Mouse (Mus musculus) megakaryocyte-erythroid progenitor cell, adult 5 weeks (primary cell): ENCODE results near the gene Cd3e. TPM values are rescaled to one million over a fixed set of nuclear protein-coding genes. Genes with fewer than 3 reads are reported as not detected.

Experiments
- polyA plus RNA-seq: library from polyadenylated mRNA; stranded (reverse); fragments of >175 nt; gene quantifications from 2 replicates; pipeline ENCODE4 v1.2.3, GENCODE M21; 2012

Cd3e gene
- 0.33 and 0.57 TPM in 2 replicates for polyA plus RNA-seq

GRCm38 (mm10) chr9:45009180-45010078, at the start of gene Cd3e:
Cd3e (minus strand) TSS chr9:45009627.

GRCm38 (mm10) chr9:45055082-45055713, 45.8 kb upstream of the Cd3e start, which contains the start of gene Mpzl3:
Mpzl3 (plus strand) TSS chr9:45055186.

GRCm38 (mm10) chr9:45039499-45039898, 30.1 kb upstream of the Cd3e start, which contains the start of gene Mpzl2:
Mpzl2 (plus strand) TSS chr9:45039799.

GRCm38 (mm10) chr9:44981676-44982075, 27.8 kb downstream of the Cd3e start, which contains the start of gene Cd3d:
Cd3d (plus strand) TSS chr9:44981786.

GRCm38 (mm10) chr9:44980242-44980641, 29.2 kb downstream of the Cd3e start, which contains the start of gene Cd3g:
Cd3g (minus strand) TSS chr9:44980431.

GRCm38 (mm10) chr9:44965126-44965832, 44.1 kb downstream of the Cd3e start, which contains the start of gene Ube4a:
Ube4a (minus strand) TSS chr9:44965600.

Other genes with a start within 250 kb of the Cd3e start
- 13.3 and 16.4 TPM in 2 replicates for gene Arcn1, start 241.8 kb downstream of the Cd3e start, polyA plus RNA-seq
- gene Ift46, start 241.7 kb downstream of the Cd3e start, polyA plus RNA-seq, result 1.5 and 3.0 TPM in 2 replicates
- 0.48 and 0.99 TPM in 2 replicates for gene Tmem25, start 210.3 kb downstream of the Cd3e start, polyA plus RNA-seq
- gene Ttc36, start 206.6 kb downstream of the Cd3e start, polyA plus RNA-seq, result 0.53 and 0.61 TPM in 2 replicates
- 8.5 and 17.3 TPM in 2 replicates for gene Kmt2a, start 128.3 kb downstream of the Cd3e start, polyA plus RNA-seq
- 27.7 and 32.7 TPM in 2 replicates for gene Atp5l, start 88.9 kb downstream of the Cd3e start, polyA plus RNA-seq
- gene Ube4a, start 44.0 kb downstream of the Cd3e start, polyA plus RNA-seq, result 2.0 and 2.1 TPM in 2 replicates
- gene Cd3g, start 29.2 kb downstream of the Cd3e start, polyA plus RNA-seq, result 0.15 and 0.35 TPM in 2 replicates
- 0.04 TPM in 1 of 2 replicates, not detected in the other for gene Cd3d, start 27.8 kb downstream of the Cd3e start, polyA plus RNA-seq
- not detected in 2 replicates for gene Mpzl2, start 30.2 kb upstream of the Cd3e start, polyA plus RNA-seq
- gene Mpzl3, start 45.6 kb upstream of the Cd3e start, polyA plus RNA-seq, result 0.02 TPM in 1 of 2 replicates, not detected in the other
- 0.32 and 0.36 TPM in 2 replicates for gene Jaml, start 69.6 kb upstream of the Cd3e start, polyA plus RNA-seq
- 0.03 TPM in 1 of 2 replicates, not detected in the other for gene Scn2b, start 108.2 kb upstream of the Cd3e start, polyA plus RNA-seq
- gene Scn4b, start 128.8 kb upstream of the Cd3e start, polyA plus RNA-seq, result 0.30 and 0.33 TPM in 2 replicates
- 0.04 and 0.14 TPM in 2 replicates for gene BC049352, start 172.4 kb upstream of the Cd3e start, polyA plus RNA-seq
- not detected in 2 replicates for gene Tmprss4, start 194.5 kb upstream of the Cd3e start, polyA plus RNA-seq